Mouse (Mus musculus) right cerebral cortex, postnatal 25 days (tissue): Measurements from ENCODE around the gene Arhgef12.
"Not testable (repeated sequence)": the region's sequence is repeated elsewhere in the genome, so short reads cannot be mapped to it uniquely, and the experiment has no call there.

Experiments used
- DNase-seq: peaks from one replicate; pipeline ENCODE4 v3.0.0; 2022

Arhgef12 gene

DNA sequence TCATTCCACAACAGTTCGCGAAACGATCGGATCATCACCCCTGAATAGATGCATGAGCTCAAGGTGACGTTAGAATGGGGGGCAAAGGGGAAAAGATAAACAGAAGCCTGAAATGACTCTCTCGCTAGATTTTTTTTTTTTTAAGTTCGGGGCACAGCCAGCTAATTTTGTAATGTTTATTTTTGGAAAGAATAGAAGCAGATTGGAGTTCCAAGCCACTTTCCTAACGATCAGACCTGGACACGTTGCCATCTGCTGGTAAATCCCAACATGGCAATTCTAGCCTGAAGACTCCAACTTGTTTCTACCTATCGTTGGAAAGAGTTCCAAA lies at the start of gene Arhgef12:
Gene Arhgef12, minus strand, starts transcription at position 53 of the 331 bp plus-strand sequence.
- DNase-seq, result peak; percentile 52

DNA sequence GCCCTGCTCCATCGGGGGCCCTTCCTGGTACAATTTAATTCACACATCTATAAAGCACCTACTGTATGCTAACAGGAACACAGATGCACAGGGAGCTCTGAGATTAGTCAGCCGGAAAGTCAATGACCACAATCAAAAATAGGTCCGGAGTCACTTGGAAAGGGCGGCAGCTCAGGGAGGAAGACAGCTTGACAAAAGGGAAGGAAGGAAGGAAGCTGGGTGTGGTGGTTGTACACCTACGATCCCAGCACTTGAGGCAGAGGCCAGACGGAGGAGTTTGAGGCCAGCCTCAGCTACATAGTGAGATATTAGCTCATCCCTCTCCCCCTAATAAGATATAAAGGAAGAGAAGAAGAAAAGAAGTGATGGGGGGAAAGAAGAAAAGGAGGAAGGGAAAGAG lies 48.9 kb upstream of the Arhgef12 start:
- DNase-seq, result no peak

DNA sequence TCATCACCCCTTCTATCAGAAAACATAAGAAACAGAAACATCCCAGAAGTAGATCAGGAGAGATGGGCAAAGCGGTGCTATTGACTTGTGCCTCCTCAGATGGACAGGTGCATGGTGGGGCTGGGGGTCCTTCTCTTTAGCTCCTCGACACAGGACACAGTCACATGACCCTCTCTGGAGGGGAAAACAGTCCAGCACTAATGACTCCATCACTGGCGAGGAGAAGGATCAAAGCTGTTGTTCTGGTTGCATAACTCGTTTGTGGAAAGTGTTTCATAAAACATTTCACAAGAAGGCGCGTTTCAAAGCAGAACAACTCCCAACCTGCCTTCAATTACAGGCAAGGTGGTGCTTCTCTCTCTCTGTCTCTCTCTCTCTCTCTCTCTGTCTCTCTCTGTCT lies 44.7 kb upstream of the Arhgef12 start:
- no peak for DNase-seq

DNA sequence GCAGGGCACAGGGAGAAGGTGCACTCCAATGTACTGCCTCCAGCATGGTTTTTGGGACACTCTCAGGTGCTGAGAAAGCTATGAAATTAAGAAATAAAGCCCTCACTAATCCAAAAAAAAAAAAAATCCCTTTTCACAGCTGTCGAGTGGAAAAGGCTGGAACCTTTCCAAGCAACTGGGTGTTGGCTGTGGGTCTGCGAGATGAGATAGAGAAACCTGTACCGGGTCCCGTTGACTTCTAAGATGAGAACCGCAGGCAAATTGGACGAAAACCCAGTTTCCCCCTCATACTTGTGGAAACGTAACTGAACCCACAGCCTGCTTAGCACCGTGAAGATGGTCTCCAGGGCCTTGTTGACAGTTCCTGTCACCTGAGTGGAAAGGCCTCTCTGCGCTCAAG lies 43.9 kb upstream of the Arhgef12 start:
- DNase-seq, result no peak

DNA sequence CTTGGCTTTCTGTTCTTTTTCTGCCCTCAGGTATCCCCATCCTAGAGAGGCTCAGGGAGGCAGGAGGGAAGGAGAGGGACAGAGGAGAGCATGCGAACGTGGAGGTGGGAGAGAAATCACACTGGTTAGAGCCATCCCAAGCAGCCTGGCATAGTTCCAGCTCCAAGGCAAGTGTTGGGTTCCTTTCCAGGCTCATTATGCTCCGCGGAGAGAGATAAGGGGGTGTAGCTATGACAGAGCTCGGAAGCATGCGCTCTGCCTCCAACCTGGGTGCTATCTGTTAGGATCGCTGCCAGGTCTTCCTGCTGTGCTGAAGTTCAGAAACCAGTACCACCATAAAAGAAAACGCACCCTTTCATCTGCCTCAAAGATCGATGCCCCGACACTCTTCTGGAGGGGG lies 43.0 kb upstream of the Arhgef12 start:
- DNase-seq, result peak; percentile 68

DNA sequence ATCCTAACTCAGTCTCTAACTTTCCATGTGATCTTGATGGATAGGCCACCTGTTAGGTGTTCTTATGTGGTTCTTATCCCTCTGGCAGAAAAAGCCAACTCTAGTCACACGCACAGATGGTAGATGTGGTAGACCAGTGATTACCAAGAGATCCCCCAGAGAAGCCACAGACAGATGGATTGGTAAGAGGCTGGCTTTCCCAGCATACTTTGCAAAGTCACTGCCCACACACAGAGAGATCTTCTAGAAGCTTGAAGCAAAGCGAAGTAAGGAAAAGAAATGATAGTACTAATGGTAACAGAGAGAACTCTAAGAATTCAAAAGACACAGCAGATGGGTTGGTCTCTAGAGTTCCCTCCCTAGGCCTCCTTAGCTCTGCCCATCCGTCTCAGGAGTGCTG lies 42.5 kb upstream of the Arhgef12 start:
- DNase-seq, result peak; percentile 52

DNA sequence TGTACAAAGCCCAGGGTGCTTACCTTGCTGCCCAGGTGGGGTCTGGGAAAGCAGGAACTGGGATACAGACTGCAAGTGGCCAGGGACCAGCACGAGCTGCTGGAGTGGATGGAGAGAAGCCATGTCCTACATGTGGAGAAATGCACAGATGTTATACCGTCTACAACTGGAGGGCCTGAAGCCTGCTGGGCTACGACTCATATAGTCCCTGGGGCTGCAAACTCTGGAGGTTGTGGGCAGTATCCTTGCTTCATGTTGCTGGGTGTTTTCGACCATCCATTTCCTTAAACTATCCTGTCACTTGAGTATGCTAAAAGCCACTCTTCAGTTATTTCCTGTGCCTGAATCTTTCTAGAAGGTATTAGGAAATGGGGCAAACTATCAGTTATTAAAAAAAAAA lies 38.2 kb upstream of the Arhgef12 start:
- no peak for DNase-seq

DNA sequence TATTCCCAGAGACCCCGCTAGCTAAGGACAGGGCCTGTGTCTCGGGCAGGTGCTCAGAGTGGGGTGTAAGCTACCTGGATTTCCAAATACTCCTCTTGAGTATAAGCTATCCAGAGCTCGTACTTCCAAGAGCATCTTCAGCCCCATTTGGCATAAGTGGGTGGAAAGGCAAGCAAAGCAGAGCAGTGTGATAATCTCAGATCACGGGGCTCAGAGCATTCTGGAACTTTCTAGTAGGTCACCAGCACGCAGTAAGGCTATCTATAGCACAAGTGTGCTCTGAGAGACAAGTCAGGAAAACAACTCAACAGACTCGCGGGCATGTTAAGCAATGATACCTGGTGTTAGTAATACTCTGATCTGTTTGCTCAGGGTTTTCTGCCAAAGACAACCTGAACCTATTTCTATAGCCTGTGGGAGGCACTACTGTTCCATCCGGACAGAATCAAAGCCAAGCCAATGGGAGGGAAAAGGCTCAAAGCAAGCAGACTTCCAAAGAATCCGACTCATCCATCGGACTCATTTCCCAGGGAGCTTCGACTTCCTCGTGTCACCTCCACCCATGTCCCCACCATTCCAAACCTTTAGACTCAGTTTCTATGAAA lies 37.3 kb upstream of the Arhgef12 start:
- no peak for DNase-seq

DNA sequence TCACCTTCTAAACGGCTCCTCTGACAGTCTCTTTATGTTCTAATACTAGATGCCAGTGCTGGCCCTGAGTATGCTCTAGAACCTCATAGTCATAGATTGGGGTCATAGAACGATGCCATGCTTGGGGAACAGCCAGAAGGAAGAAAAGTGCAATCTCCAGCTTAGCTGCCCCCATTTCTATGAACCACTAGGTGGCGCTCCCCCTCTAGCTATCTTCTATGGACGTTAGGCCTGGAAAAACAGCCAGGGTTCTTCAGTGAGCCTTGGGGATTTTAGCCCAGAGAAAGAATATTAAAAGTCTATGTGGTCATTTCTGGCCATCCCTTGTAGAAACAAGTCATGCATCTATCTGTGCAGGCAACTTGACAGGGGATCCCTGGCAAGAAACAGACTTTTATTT lies 34.8 kb upstream of the Arhgef12 start:
- peak; percentile 57 for DNase-seq

DNA sequence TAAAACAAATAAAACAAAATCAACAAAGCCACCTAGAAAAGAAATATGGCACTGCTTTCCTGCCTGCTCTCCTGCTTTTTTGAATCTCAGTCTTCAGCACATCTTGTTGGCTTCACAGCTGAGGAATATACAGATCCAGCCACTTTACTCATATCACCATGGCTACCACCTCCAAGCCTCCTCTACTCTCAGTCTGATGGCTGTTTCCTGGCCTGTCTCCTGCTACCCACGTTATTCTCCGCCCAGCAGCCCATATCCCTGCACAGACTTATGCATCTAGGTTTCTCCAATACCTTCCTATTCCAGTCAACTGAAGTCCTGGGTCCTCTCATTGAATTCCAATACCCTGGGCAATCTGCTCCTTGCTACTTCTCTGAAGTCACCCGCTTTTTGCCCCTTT lies 26.5 kb upstream of the Arhgef12 start:
- DNase-seq, result peak; percentile 68

DNA sequence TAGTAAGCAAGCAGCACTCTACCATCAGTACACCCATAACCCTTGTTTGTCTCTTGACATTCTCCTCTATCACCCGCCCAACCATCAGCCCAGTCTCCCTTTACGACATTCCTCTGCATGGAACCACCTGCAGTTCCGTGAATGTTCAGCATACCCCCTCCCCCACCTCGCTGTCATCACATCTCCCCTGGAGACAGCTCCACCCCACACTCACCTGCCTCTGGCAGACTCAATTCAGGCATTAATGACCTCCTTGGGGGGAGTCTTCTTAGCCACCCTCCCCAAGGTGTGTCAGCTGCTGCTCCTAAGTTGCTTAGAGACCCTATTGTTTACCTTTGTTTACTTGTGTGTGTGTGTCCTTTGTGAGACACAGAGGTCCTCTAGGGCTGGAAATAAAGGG lies 25.3 kb upstream of the Arhgef12 start:
- DNase-seq, result no peak

DNA sequence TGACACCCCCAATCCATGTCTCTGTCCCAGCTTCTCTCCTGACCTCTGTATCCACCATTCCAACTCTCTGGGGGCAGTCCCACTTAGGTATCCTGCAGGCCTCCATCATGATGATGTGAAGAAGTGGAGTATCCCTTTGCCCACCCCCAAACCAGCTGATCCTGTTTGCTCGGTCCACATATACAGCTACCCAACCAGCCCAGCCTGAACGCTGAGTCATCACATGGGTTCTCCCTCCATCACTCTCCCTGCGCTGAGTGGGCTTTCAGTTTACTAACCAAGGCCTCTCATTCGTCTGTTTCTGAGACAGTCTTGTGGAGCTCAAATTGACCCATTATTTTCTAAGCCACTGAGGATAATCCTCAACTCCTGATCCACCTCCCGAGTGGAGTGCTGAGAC lies 24.9 kb upstream of the Arhgef12 start:
- no peak for DNase-seq

DNA sequence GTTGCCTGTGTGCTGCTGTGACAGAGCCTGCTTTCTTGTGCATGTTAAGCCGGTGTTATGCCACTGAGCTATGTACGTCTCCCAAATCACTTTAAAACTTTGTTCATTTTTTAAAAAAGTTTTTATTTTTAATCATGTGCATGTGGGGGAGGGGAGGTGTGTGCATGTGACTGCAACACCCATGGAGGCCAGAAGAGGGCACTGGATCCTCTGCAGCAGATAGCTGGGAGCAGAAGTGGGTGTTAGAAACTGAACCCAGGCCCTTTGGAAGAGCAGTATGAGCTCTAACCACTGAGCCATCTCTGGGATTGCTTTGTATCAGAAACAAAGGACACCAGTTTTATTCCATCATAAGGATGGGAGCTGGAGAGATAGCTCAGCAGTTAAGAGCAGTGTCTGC lies 23.6 kb upstream of the Arhgef12 start:
- DNase-seq, result no peak

DNA sequence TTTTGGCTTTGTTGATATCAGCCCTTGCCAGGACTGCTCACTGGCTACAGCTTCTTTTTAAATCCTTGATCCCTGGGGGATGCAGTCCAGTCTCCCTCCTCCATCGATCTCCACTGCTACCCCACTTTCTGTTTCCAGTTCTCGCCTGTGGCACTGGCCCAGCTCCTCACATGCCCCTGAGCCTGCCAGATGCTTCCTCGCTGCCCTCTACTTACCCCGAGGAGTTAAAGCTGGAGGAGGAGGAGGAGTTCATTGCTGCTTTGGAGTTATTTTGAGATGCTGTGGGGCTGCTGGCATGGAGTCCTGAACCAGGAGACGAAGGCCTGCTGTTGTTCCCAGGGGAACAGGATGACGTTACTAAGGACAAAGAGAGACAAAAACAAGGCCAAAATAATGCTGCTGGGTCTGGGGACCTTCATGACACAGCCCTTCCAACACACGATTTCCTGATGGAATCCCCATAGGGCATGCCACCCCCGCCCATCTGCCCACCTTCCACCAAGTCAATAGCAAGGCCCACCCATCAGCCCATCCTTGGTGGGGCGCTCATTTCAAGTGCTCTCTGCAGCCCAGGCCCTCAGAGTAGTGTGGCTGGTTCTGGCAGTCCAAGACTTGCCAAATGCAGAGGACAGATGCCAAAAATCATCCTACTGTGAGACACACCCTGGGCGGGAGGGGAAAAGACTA lies 20.2 kb upstream of the Arhgef12 start:
- peak; percentile 43 for DNase-seq

DNA sequence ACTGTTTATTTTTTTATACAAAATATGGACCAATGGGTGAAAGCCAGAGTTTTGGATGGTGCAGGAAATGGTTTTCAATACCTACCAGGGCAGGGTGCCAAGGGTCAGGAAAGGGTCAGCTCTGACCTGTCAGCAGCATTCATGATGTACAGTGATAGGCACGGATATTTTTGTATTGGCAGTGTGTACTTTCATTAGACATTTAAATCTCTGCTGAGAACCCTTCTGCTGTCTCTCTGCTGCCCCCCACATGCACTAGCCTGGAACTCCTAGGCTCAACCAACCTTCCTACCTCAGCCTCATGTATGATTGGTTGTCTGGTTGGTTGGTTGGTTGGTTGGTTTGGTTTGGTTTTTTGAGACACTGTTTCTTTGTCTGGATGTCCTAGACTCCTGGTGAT lies 15.3 kb upstream of the Arhgef12 start:
- DNase-seq, result no peak

DNA sequence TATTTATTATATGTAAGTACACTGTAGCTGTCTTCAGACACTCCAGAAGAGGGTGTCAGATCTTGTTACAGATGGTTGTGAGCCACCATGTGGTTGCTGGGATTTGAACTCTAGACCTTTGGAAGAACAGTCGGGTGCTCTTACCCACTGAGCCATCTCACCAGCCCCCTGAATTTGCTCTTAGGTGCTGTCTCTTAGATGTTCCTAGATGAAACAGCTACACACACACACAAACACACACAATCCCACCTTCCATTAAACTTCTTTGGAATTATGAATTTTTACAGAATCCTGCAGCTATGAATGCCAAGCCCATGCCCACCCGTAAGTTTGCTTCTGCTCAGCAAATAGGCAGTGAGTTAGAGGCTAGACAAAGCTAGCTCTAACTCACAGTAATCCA lies 14.9 kb upstream of the Arhgef12 start:
- DNase-seq, result not testable (repeated sequence)

DNA sequence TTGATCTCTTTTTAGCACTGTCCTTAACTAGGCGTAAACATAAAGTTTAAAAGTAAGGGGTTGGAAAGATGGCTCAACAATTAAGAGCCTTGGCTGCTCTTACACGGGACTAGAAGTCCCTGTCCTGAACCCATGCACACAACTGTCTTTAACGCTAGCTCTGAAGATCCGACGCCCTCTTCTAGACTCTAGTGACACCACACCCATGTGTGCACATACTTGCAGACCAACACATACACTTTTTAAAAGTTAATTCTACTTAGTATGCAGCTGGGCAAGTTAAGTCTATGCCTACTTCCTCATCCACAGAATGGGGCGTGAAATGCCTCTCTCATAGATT lies 9.9 kb upstream of the Arhgef12 start:
- DNase-seq, result no peak

DNA sequence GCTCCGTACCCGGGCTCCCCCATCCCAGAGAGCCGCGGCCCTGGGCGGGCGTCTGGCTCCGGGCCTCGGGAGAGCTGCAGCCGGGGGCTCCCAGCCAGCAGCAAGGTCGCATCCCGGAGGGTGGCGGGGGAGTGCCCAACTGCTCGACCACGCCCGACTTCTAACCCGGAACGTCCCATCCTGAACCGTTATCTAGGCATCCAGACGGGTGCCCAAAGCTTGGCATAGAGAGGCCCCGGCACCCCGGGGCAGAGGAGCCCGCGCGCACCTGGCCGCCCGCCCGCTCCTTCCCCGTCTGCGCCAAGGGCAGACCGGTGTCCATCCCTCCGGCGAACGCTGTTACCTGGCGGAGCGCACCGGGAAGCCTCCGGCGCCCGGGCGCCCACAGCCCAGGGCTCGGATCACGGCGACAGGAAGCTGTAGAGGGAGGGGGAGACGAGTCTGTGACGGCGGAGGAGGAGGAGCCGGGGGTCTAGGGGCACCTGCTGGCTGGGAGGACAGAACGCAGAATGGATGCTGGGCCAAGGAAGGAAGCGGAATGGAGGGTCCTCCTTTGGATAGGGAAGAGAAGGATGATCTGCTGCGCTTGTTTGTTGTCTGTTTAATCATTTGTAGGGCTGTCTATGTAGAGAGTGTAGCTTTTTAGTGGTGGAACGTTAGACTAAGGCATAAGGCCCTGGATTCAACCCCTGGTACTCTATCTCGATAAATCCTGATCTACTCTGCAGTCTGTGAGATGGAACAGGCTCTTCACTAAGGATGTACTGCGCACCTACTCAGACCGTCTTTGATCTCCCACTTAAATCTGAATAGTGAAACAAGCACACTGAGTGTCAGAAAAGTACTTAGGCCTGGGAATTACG lies 9.3 kb upstream of the Arhgef12 start, which contains the start of gene Tmem136:
Gene Tmem136, minus strand, starts transcription at position 437 of the 863 bp plus-strand sequence.
- DNase-seq, result peak; percentile 78

DNA sequence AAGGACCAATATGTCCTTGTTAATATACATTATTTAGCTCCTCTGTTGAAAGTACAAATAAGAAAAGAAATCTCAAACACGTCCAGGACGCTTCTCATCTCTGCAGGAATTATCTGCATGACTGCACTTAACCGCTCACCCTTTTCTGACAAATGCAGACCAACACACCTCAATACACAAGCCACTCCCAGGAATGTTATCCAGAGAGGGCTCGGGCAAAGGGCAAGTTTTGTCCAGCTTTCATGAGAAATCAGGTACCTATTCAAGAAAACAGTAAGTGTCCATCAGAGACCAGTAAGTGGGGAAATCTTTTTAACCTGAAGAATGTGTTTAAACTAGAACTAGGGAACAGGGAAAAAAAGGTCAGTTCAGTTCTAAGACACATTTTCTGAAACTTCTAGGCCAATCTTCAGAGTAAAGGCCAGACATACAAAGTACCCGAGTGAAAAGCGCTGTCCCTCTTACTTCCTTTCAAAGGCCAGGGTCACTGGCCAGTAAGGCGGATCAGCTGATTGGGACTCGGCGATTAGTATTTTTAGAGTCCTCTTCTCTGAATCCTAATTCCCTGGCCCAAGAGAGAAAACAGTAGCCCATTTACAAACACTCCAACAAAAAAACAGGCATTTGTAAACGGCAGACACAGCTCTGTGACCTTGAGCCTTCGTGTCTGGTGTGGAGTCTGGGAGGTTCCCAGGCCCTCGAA lies 8.5 kb upstream of the Arhgef12 start:
- DNase-seq, result no peak

DNA sequence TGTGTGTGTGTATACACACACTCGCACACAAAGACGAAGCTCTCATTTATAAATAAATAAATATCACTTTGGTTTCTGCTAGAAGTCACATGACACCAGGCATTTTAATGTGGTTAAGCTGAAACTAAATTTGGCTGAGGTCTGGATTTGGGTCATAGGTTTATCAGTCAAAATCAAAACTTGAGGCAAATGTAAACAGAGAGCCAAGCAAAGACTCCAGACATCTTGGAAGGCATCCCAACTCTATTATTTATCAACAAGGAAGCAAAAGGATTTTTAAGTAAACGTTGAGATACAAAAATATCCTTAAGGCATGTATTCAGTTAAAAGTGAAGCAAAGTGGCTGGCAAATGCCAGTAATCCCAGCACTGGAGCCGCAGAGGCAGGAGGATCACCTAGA lies 7.8 kb upstream of the Arhgef12 start:
- no peak for DNase-seq

DNA sequence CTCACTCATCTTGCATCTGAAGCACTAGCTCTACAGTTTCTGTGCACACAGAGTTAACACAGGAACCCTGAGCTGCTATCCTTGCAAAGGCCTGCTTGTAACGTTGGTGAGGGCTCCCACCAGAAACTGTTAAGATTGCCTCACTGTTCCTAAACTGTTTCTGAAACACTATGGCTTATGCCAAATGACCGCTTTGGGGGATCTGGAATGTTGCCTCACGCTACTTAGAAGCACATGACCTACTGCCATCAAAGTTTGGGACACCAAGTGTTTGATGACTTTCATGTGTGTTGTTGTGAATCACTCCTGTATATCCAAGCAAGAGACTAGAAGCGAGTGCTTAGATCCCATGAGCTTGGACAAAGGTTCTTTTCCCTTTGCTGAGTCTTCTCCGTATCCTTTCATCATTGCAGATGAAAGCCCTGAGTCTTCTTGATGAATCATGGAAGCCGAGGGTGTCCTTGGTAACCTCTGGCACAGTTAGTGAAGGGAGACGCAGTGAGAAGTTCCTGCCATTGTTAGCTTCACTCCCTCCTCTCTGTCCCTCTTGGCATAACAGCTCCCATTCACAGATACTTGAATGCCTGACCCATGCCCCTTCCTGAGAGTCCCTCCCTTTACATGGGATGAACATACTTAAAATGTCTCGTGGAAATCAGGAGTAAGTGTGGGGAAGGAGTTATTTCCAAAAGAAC lies 3.4 kb upstream of the Arhgef12 start:
- DNase-seq, result no peak

DNA sequence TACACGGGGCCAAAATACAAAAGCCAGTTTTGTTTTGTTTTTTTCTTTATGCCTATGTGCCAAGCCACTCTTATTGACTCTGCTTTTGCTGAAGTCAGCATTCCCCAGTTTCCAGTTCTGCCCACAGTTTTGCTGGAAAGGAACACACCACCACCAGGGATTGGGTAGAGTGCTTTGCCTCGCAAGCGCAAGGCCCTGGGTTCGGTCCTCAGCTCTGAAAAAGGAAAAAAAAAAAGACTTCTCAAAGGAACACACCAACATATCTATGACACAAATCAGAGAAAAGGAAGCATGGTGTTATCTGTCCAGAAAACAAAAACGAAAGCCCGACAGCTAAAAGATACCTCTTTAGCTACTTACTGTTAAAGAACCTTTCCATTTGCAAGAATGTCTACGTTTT lies 2.1 kb upstream of the Arhgef12 start:
- no peak for DNase-seq

DNA sequence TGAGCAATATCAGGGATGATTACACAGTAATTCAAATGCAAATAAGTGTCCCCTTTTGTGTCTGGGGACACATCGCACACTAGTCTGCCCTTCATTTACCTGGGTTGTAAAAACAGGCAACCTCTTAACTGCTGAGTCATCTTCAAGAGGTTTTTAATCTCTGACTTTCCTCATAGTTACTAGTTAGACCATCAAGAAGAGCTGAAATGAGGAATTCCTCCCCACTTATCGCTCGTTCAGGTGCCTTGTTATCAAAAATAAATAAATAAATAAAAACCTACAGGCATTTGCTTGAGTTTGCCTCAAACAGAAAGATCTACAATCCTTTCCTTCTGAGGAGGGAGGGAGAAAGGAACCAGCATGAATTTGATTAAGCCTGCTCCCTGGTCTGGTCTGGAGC lies 1.7 kb upstream of the Arhgef12 start:
- no peak for DNase-seq
